Mouse (Mus musculus): ENCODE data around the gene Cers6. TPM values are rescaled to one million over a fixed set of nuclear protein-coding genes. Genes with fewer than 3 reads are reported as not detected.

The Cers6 gene
- polyA plus RNA-seq, 1 experiment from 2014 or later, result 55.3 TPM

DNA sequence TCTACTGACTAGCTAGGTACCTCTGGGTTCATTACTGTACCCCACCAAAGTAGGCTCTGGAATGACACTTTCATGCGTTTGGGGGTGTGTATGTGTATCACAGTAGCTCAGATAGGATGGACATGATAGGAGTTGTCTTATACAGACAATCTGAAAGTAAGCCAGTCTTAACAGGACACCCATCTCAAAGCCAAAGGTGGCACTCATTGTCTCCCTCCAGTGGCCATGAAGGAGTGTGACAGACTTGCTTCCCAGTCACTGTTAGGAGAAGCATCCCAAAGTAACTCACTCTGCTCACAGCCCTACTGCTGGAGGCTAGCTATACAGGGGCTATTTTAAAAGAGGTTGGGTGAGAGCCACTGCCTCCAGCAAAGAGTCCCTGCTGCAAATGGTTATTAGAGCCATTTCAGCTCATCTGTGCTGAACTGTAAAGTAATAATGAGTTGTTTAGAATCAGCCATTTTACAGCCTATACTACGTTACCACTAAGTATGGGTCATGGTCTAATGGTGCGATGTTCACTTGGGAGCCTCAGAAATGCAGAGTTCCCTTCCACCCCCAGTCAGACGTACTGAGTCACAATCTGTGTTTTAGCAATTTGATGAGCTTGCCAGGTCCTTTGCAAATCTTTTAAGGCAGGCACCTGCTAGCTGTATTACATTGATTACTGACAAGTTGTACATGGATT lies 182.3 kb downstream of the Cers6 start:
- H3K4me3 ChIP-seq (ENCODE audit: low read depth, low read length), result no peak overlapping the region
- no peaks in the 10 kb centered on the region for H3K27me3 ChIP-seq (ENCODE audit: control insufficient read depth, insufficient read depth, low read depth, low read length)
- no peaks in the 10 kb centered on the region for H3K9me3 ChIP-seq (replicated peaks; ENCODE audit: control insufficient read depth, low read length, poor library complexity, severe bottlenecking)
- H3K4me2 ChIP-seq (ENCODE audit: low read length), result no peak overlapping the region
- ATAC-seq, result peak; percentile 61
- peaks cover 3% of the 10 kb centered on the region for H3K4me1 ChIP-seq (ENCODE audit: control insufficient read depth, insufficient read depth, low read length)
- 83% methylated on average over 4 of the region's 4 CpGs for WGBS
- no peaks in the 10 kb centered on the region for H3K36me3 ChIP-seq (ENCODE audit: control insufficient read depth, insufficient read depth, low read length)
- no peak overlapping the region for H3K27ac ChIP-seq (ENCODE audit: low read length)
- no peak overlapping the region for H3K9ac ChIP-seq (ENCODE audit: low read depth, low read length)

DNA sequence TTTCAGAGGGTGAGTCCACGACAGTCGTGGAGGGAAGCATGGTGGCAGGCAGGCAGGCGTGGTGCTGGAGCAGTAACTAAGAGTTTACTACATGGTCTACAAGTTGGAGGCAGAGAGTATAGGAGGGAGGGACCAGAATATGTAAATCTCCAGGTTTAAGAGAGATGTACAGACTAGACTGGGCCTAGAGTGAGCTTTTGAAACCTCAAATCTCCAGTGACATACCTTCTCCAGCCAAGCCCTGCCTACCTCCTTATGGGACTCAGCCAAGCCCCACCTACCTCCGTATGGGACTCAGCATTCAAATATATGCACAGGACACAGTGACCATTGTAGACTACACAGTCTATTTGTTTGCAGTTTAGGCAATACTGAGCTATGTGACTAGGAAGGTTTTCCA lies 184.7 kb downstream of the Cers6 start:
- Histone ChIP-seq H3K27ac (ENCODE audit: low read length) (no peak overlapping the region), H3K4me2 (ENCODE audit: low read length) (no peak overlapping the region), H3K4me1 (ENCODE audit: control insufficient read depth, insufficient read depth, low read length) (peaks cover 3% of the 10 kb centered on the region), H3K4me3 (ENCODE audit: low read depth, low read length) (no peak overlapping the region), H3K27me3 (ENCODE audit: control insufficient read depth, insufficient read depth, low read depth, low read length) (no peaks in the 10 kb centered on the region), H3K36me3 (ENCODE audit: control insufficient read depth, insufficient read depth, low read length) (no peaks in the 10 kb centered on the region), H3K9ac (ENCODE audit: low read depth, low read length) (no peak overlapping the region), H3K9me3 (replicated peaks; ENCODE audit: control insufficient read depth, low read length, poor library complexity, severe bottlenecking) (no peaks in the 10 kb centered on the region)
- 85% methylated on average over 4 of the region's 4 CpGs for WGBS
- ATAC-seq, result no peak

DNA sequence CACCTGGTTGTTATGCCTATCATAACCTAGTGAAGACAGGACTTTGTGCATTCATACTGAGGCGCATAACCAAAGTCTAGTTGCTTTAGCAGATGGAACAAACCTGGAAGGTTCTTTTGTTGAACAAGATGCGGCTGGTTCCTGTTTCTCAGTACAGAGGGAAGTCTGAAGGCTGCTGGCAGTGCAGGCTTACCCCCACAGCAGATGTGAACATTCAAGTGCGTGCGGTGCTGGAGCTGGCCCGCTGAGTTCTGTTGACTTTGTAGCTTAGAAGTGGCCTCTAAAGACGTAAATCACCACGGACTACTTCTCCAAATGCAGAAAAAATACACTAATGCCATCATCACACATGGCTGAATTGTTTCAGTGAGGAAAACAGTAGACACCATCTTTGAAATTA lies 186.1 kb downstream of the Cers6 start:
- ATAC-seq, result no peak
- Histone ChIP-seq H3K36me3 (ENCODE audit: control insufficient read depth, insufficient read depth, low read length) (no peaks in the 10 kb centered on the region), H3K27ac (ENCODE audit: low read length) (no peak overlapping the region), H3K4me2 (ENCODE audit: low read length) (no peak overlapping the region), H3K27me3 (ENCODE audit: control insufficient read depth, insufficient read depth, low read depth, low read length) (no peaks in the 10 kb centered on the region), H3K9me3 (replicated peaks; ENCODE audit: control insufficient read depth, low read length, poor library complexity, severe bottlenecking) (no peaks in the 10 kb centered on the region), H3K9ac (ENCODE audit: low read depth, low read length) (no peak overlapping the region), H3K4me3 (ENCODE audit: low read depth, low read length) (no peak overlapping the region), H3K4me1 (ENCODE audit: control insufficient read depth, insufficient read depth, low read length) (peaks cover 3% of the 10 kb centered on the region)
- WGBS, result 76% methylated on average over 7 of the region's 7 CpGs

DNA sequence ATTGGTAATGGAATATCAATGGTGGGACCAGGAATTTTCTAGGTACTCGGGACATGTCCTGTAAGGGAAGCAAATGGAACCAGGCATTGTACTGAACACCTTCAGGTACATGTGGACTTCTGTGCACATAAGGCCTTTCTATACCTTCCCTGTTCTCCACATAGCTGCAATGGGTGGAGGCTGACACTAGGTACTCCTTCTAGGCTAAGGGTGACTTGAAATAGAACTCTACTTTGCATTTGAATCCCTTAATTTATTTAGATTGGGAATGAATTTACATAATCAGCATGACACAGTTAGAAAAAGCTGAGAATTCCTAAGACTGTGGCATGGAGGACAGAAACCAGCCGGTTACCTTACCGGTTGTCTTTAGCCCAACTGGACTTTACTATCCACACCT lies 186.6 kb downstream of the Cers6 start:
- H3K9ac ChIP-seq (ENCODE audit: low read depth, low read length), result no peak overlapping the region
- no peak overlapping the region for H3K27ac ChIP-seq (ENCODE audit: low read length)
- peaks cover under 1% of the 10 kb centered on the region; the same call in 1 of the 2 replicates for H3K4me1 ChIP-seq (ENCODE audit: control insufficient read depth, insufficient read depth, low read length)
- 89% methylated on average over 3 of the region's 3 CpGs for WGBS
- H3K4me2 ChIP-seq (ENCODE audit: low read length), result no peak overlapping the region
- H3K36me3 ChIP-seq (ENCODE audit: control insufficient read depth, insufficient read depth, low read length), result no peaks in the 10 kb centered on the region
- no peak for ATAC-seq
- H3K27me3 ChIP-seq (ENCODE audit: control insufficient read depth, insufficient read depth, low read depth, low read length), result no peaks in the 10 kb centered on the region
- no peaks in the 10 kb centered on the region for H3K9me3 ChIP-seq (replicated peaks; ENCODE audit: control insufficient read depth, low read length, poor library complexity, severe bottlenecking)
- H3K4me3 ChIP-seq (ENCODE audit: low read depth, low read length), result no peak overlapping the region

DNA sequence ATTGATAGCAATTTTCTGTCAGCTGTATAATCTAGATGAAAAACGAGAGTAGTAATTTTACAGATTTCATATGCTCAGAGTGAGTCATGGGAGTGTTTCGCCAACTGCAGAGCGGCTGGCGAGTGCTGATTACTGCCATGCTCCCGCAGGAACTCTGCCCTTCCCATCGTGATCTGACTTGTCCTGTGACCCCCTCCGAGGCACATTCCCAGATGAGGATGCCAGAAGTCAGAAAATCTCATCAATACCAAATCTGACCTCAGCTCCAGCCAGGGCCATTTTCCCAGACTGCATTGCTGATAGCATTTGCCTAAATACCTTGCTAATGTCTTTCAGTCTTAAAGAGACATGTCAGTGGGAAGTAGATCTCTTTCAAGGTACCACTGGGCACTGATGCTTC lies 187.9 kb downstream of the Cers6 start:
- ATAC-seq, result no peak
- Histone ChIP-seq H3K27me3 (ENCODE audit: control insufficient read depth, insufficient read depth, low read depth, low read length) (no peaks in the 10 kb centered on the region), H3K9ac (ENCODE audit: low read depth, low read length) (no peak overlapping the region), H3K36me3 (ENCODE audit: control insufficient read depth, insufficient read depth, low read length) (no peaks in the 10 kb centered on the region), H3K4me3 (ENCODE audit: low read depth, low read length) (no peak overlapping the region), H3K9me3 (replicated peaks; ENCODE audit: control insufficient read depth, low read length, poor library complexity, severe bottlenecking) (no peaks in the 10 kb centered on the region), H3K27ac (ENCODE audit: low read length) (no peak overlapping the region), H3K4me1 (ENCODE audit: control insufficient read depth, insufficient read depth, low read length) (no peaks in the 10 kb centered on the region), H3K4me2 (ENCODE audit: low read length) (no peak overlapping the region)
- WGBS, result 68% methylated on average over 7 of the region's 7 CpGs

DNA sequence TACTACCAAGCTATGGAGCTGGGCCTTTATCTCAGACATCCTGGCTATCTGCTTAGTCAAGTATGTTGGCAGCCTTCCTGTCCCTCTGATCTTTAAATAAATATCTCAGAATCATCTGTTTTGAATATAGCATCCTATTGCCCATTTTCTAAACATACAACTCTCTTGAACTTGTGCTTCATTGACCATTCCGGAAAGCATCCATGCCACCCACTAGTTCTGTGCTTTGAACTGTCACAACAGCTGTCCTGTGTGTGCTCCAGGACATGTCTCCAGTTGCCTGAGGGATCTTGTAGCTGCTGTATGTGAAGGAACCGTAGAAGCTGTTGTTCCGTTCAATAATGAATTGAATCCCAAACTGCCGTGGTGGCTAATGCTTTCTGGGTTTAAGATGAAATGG lies 188.9 kb downstream of the Cers6 start:
- Histone ChIP-seq H3K4me1 (ENCODE audit: control insufficient read depth, insufficient read depth, low read length) (no peaks in the 10 kb centered on the region; the same call in 1 of the 2 replicates), H3K27me3 (ENCODE audit: control insufficient read depth, insufficient read depth, low read depth, low read length) (no peaks in the 10 kb centered on the region), H3K27ac (ENCODE audit: low read length) (no peak overlapping the region), H3K4me2 (ENCODE audit: low read length) (no peak overlapping the region), H3K9me3 (replicated peaks; ENCODE audit: control insufficient read depth, low read length, poor library complexity, severe bottlenecking) (no peaks in the 10 kb centered on the region), H3K4me3 (ENCODE audit: low read depth, low read length) (no peak overlapping the region), H3K9ac (ENCODE audit: low read depth, low read length) (no peak overlapping the region), H3K36me3 (ENCODE audit: control insufficient read depth, insufficient read depth, low read length) (no peaks in the 10 kb centered on the region)
- 51% methylated on average over 4 of the region's 4 CpGs for WGBS
- no peak for ATAC-seq

DNA sequence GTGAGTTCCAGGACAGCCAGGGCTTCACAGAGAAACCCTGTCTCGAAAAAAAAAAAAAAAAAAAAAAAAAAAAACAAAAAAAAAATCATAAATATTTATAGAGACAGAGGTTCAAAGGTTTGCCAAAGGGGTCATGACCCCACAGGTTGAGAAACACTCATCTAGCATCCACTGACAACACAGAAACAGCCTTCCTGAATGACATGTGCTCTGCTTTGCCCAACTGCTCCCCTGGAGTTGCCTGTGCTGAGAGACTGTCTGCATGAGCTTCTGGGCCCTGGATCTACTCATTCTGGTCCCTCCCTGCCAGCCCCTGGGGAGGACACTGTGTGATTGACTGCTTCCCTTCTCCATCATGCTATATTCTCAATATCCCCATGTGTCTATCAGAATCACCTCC lies 190.4 kb downstream of the Cers6 start:
- H3K9me3 ChIP-seq (replicated peaks; ENCODE audit: control insufficient read depth, low read length, poor library complexity, severe bottlenecking), result no peaks in the 10 kb centered on the region
- H3K4me3 ChIP-seq (ENCODE audit: low read depth, low read length), result no peak overlapping the region
- ATAC-seq, result no peak
- H3K4me1 ChIP-seq (ENCODE audit: control insufficient read depth, insufficient read depth, low read length), result no peaks in the 10 kb centered on the region; the same call in 1 of the 2 replicates
- no peaks in the 10 kb centered on the region for H3K27me3 ChIP-seq (ENCODE audit: control insufficient read depth, insufficient read depth, low read depth, low read length)
- H3K36me3 ChIP-seq (ENCODE audit: control insufficient read depth, insufficient read depth, low read length), result no peaks in the 10 kb centered on the region
- no peak overlapping the region for H3K9ac ChIP-seq (ENCODE audit: low read depth, low read length)
- 50% methylated on average over 1 of the region's 1 CpGs for WGBS
- no peak overlapping the region for H3K27ac ChIP-seq (ENCODE audit: low read length)
- H3K4me2 ChIP-seq (ENCODE audit: low read length), result no peak overlapping the region

DNA sequence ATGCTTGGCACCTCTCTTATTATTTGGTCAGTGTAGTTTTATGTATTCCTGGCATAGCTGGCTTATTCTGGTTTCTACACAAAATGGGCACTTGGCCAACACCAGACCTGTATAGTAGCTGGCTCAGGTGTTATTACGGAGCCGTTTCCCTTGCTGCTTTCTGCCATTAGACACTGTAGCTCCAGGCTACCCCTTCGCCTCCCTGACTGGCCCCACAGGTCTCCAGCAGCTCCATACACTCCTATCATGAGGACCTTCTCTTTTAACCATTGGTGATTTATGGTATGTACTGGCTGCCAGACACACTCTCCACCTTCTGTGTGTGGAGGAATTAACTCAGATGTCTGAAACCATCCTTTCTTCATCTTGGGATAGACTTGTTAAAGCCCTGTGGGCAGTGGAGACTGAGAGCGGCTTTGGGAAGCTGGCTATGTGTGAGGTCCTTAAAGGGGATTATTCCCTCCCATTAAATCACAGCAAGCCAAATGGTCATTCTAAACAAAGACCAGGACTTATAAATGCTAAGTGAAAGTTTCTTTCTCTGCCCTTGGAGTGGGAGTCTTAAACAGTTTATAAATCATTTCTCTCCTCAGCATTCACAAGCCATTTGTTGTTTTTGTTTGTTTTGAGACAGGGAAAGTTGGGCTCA lies 192.1 kb downstream of the Cers6 start:
- no peaks in the 10 kb centered on the region for H3K36me3 ChIP-seq (ENCODE audit: control insufficient read depth, insufficient read depth, low read length)
- no peaks in the 10 kb centered on the region; the same call in 1 of the 2 replicates for H3K4me1 ChIP-seq (ENCODE audit: control insufficient read depth, insufficient read depth, low read length)
- no peak for ATAC-seq
- H3K4me2 ChIP-seq (ENCODE audit: low read length), result no peak overlapping the region
- no peak overlapping the region for H3K4me3 ChIP-seq (ENCODE audit: low read depth, low read length)
- WGBS, result 53% methylated on average over 4 of the region's 4 CpGs
- H3K9ac ChIP-seq (ENCODE audit: low read depth, low read length), result no peak overlapping the region
- no peak overlapping the region for H3K27ac ChIP-seq (ENCODE audit: low read length)
- no peaks in the 10 kb centered on the region for H3K27me3 ChIP-seq (ENCODE audit: control insufficient read depth, insufficient read depth, low read depth, low read length)
- no peaks in the 10 kb centered on the region for H3K9me3 ChIP-seq (replicated peaks; ENCODE audit: control insufficient read depth, low read length, poor library complexity, severe bottlenecking)

DNA sequence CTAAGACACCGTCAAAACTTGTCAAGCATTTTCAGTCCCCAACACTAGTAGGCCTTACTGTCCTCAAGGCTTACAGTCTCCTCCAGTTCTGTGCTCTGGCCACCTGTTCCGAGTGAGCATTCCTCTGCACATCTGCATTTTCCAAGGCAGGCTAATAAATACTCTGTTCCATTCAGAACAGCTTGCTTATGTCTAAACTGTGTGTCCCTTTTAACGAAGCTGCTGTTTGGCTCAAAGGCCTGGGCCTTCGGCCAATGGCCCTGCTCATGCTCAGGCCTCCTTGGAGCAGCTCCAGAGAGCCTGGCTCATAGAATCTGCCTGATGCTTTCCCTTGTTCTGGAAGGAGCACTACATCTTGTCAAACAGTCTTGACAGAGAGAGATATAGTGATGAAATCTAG lies 193.0 kb downstream of the Cers6 start:
- Histone ChIP-seq H3K4me2 (ENCODE audit: low read length) (no peak overlapping the region), H3K36me3 (ENCODE audit: control insufficient read depth, insufficient read depth, low read length) (no peaks in the 10 kb centered on the region), H3K27me3 (ENCODE audit: control insufficient read depth, insufficient read depth, low read depth, low read length) (no peaks in the 10 kb centered on the region), H3K9ac (ENCODE audit: low read depth, low read length) (no peak overlapping the region), H3K27ac (ENCODE audit: low read length) (no peak overlapping the region), H3K4me3 (ENCODE audit: low read depth, low read length) (no peak overlapping the region), H3K9me3 (replicated peaks; ENCODE audit: control insufficient read depth, low read length, poor library complexity, severe bottlenecking) (no peaks in the 10 kb centered on the region), H3K4me1 (ENCODE audit: control insufficient read depth, insufficient read depth, low read length) (no peaks in the 10 kb centered on the region; the same call in 1 of the 2 replicates)
- WGBS, result 71% methylated on average over 4 of the region's 4 CpGs
- peak; percentile 70 for ATAC-seq
